Mouse (Mus musculus): Measurements from ENCODE around the gene Polg.

DNA sequence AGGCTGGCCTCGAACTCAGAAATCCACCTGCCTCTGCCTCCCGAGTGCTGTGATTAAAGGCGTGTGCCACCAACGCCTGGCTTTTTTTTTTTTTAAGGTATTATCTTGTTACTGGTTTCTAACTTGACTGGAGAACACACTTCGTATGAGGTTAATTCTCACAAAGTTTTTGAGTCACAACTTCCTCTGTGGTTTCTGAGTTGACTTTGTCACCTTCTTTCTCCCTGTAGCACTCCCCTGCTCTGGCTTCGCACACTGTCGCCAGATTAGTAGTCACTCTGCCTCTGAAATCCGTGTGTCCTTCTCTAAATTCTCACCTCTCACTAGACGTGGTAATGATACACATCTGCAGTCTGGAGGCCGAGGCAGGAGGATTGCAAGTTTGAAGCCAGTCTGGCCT is 43.3 kb downstream of the Polg start:
- no peak for TF ChIP-seq REST (IDR thresholded peaks at IDR 0.05; ENCODE audit: insufficient read depth, insufficient read length)
- TF ChIP-seq POLR2A (IDR thresholded peaks at IDR 0.05; ENCODE audit: insufficient read length, low read depth) = no peak
- TF ChIP-seq TCF12 (IDR thresholded peaks at IDR 0.05; ENCODE audit: insufficient read depth, poor library complexity, severe bottlenecking) = no peak
- TF ChIP-seq MAX (IDR thresholded peaks at IDR 0.05; ENCODE audit: low read depth) = no peak
